Mouse (Mus musculus) CH12.LX (cell line): ENCODE measurements around the gene Adamtsl1. TPM values are rescaled to one million over a fixed set of nuclear protein-coding genes. Genes with fewer than 3 reads are reported as not detected.
A peak's percentile ranks its signal among the peaks of the same experiment; 100 is the strongest.

Source experiments
- DNase-seq: peaks from one replicate; pipeline ENCODE4 v3.0.0-alpha.2; 2013; ENCODE audit errors: extremely low read depth
- H3K27ac ChIP-seq: 2 replicates; pipeline ENCODE4 v1.5.1; 2012; ENCODE audit warnings: low read depth, mild to moderate bottlenecking, control low read depth, moderate library complexity; ENCODE audit not compliant: insufficient read depth
- H3K27me3 ChIP-seq: replicated peaks from 2 replicates; pipeline ENCODE3; 2012; ENCODE audit warnings: inconsistent platforms
- H3K36me3 ChIP-seq, 2 experiments: replicated peaks in 1 of 2; 2 replicates each; pipeline versions ENCODE3 to v1.6.1; 2012; ENCODE audit warnings: inconsistent platforms in 1 of 2, low read length in 1 of 2, mild to moderate bottlenecking in 1 of 2, mixed read lengths in 1 of 2, moderate library complexity in 1 of 2; ENCODE audit not compliant: control insufficient read depth in 1 of 2, insufficient read depth in 1 of 2
- H3K4me1 ChIP-seq, 2 experiments: 2 replicates each; pipeline ENCODE4 v1.6.1; 2012; ENCODE audit warnings: inconsistent platforms in 1 of 2, moderate library complexity in 1 of 2; ENCODE audit not compliant: insufficient read depth in 2 of 2, control insufficient read depth in 1 of 2
- H3K4me2 ChIP-seq: 2 replicates; pipeline ENCODE4 v1.6.1; 2012; ENCODE audit warnings: low read depth, mild to moderate bottlenecking, control low read depth; ENCODE audit not compliant: poor library complexity, insufficient read depth, severe bottlenecking
- H3K4me3 ChIP-seq, 3 experiments: fragments of 150-350 bp in 1 of 3; sonication (generic) in 1 of 3; replicated peaks in 1 of 3; 2 replicates each; pipeline versions ENCODE3 to v1.5.1; 2011 to 2012; ENCODE audit warnings: low read depth in 2 of 3, low read length in 2 of 3, mild to moderate bottlenecking in 2 of 3, moderate library complexity in 2 of 3, control low read depth in 1 of 3, improper control_type of control experiment in 1 of 3, inconsistent platforms in 1 of 3, mixed read lengths in 1 of 3; ENCODE audit not compliant: poor library complexity in 1 of 3
- H3K79me2 ChIP-seq: replicated peaks from 2 replicates; pipeline ENCODE4 v1.6.1; 2012; ENCODE audit warnings: mild to moderate bottlenecking, moderate library complexity; ENCODE audit not compliant: control insufficient read depth, poor library complexity, insufficient read depth, severe bottlenecking; ENCODE audit errors: extremely low read depth
- H3K9ac ChIP-seq: 2 replicates; pipeline ENCODE4 v1.6.1; 2012; ENCODE audit warnings: low read depth, mild to moderate bottlenecking, control low read depth, moderate library complexity; ENCODE audit not compliant: insufficient read depth
- H3K9me3 ChIP-seq: replicated peaks from 2 replicates; pipeline ENCODE3; 2012; ENCODE audit warnings: low read length, inconsistent platforms, mixed read lengths
- CHD1 ChIP-seq: IDR thresholded peaks from 2 replicates; pipeline ENCODE4 v1.6.1; 2012; ENCODE audit warnings: low read depth, low read length, improper control_type of control experiment, inconsistent platforms
- CHD2 ChIP-seq: IDR thresholded peaks from 2 replicates; pipeline ENCODE4 v1.6.1; 2011; ENCODE audit warnings: low read length, improper control_type of control experiment
- CTCF ChIP-seq, 2 experiments: IDR thresholded peaks in 1 of 2; conservative IDR thresholded peaks in 1 of 2; 2 replicates each; pipeline ENCODE4 v1.5.1; 2011 to 2012; ENCODE audit warnings: low read depth in 2 of 2, low read length in 2 of 2, improper control_type of control experiment in 1 of 2, inconsistent platforms in 1 of 2, mild to moderate bottlenecking in 1 of 2, moderate library complexity in 1 of 2
- ELF1 ChIP-seq: IDR thresholded peaks from 2 replicates; pipeline ENCODE4 v1.6.1; 2014; ENCODE audit warnings: low read depth, mild to moderate bottlenecking, inconsistent platforms, low read length, improper control_type of control experiment
- ETS1 ChIP-seq: conservative IDR thresholded peaks from 2 replicates; pipeline ENCODE4 v1.6.1; 2012; ENCODE audit warnings: low read depth, mild to moderate bottlenecking, inconsistent platforms, low read length, improper control_type of control experiment, moderate library complexity
- IRF4 ChIP-seq: IDR thresholded peaks from 2 replicates; pipeline ENCODE4 v1.6.1; 2014; ENCODE audit warnings: low read depth, mild to moderate bottlenecking, inconsistent platforms, low read length, improper control_type of control experiment
- JUN ChIP-seq: IDR thresholded peaks from 2 replicates; pipeline ENCODE4 v1.6.1; 2011; ENCODE audit warnings: low read depth, mild to moderate bottlenecking, low read length, improper control_type of control experiment, moderate library complexity; ENCODE audit not compliant: insufficient read depth
- JUND ChIP-seq: conservative IDR thresholded peaks from 2 replicates; pipeline ENCODE4 v1.6.1; 2011; ENCODE audit warnings: low read depth, low read length, improper control_type of control experiment
- KAT2A ChIP-seq: IDR thresholded peaks from 2 replicates; pipeline ENCODE4 v1.6.1; 2012; ENCODE audit warnings: low read length, improper control_type of control experiment, inconsistent platforms; ENCODE audit not compliant: insufficient replicate concordance
- MAX ChIP-seq: IDR thresholded peaks from 2 replicates; pipeline ENCODE4 v1.6.1; 2011; ENCODE audit warnings: low read length, improper control_type of control experiment
- MAZ ChIP-seq: IDR thresholded peaks from 2 replicates; pipeline ENCODE4 v1.6.1; 2012; ENCODE audit warnings: low read depth, mild to moderate bottlenecking, inconsistent platforms, low read length, improper control_type of control experiment, moderate library complexity
- MEF2A ChIP-seq: IDR thresholded peaks from 2 replicates; pipeline ENCODE4 v1.6.1; 2014; ENCODE audit warnings: low read depth, mild to moderate bottlenecking, inconsistent platforms, low read length, improper control_type of control experiment, borderline replicate concordance
- MYC ChIP-seq: IDR thresholded peaks from 2 replicates; pipeline ENCODE4 v1.6.1; 2011; ENCODE audit warnings: low read depth, mild to moderate bottlenecking, improper control_type of control experiment, low read length
- NRF1 ChIP-seq: IDR thresholded peaks from 2 replicates; pipeline ENCODE4 v1.6.1; 2014; ENCODE audit warnings: low read depth, mild to moderate bottlenecking, inconsistent platforms, low read length, improper control_type of control experiment, moderate library complexity
- POLR2A ChIP-seq: IDR thresholded peaks from 2 replicates; pipeline ENCODE4 v1.6.1; 2011; ENCODE audit warnings: low read depth, mild to moderate bottlenecking, improper control_type of control experiment, low read length
- SIN3A ChIP-seq: IDR thresholded peaks from 2 replicates; pipeline ENCODE4 v1.6.1; 2012; ENCODE audit warnings: low read length, improper control_type of control experiment, inconsistent platforms
- SMC3 ChIP-seq: IDR thresholded peaks from 2 replicates; pipeline ENCODE4 v1.6.1; 2011; ENCODE audit warnings: low read depth, low read length, improper control_type of control experiment
- TCF12 ChIP-seq: IDR thresholded peaks from 2 replicates; pipeline ENCODE4 v1.6.1; 2014; ENCODE audit warnings: low read depth, mild to moderate bottlenecking, inconsistent platforms, low read length, improper control_type of control experiment
- UBTF ChIP-seq: IDR thresholded peaks from 2 replicates; pipeline ENCODE4 v1.6.1; 2012; ENCODE audit warnings: low read depth, mild to moderate bottlenecking, inconsistent platforms, low read length, improper control_type of control experiment, moderate library complexity
- USF1 ChIP-seq: IDR thresholded peaks from 2 replicates; pipeline ENCODE4 v1.6.1; 2014; ENCODE audit warnings: low read depth, mild to moderate bottlenecking, inconsistent platforms, low read length, improper control_type of control experiment
- ZKSCAN1 ChIP-seq: IDR thresholded peaks from 2 replicates; pipeline ENCODE4 v1.6.1; 2012; ENCODE audit warnings: low read depth, inconsistent platforms, low read length, improper control_type of control experiment, borderline replicate concordance
- ZMIZ1 ChIP-seq: IDR thresholded peaks from 2 replicates; pipeline ENCODE4 v1.6.1; 2012; ENCODE audit warnings: low read depth, mild to moderate bottlenecking, inconsistent platforms, low read length, improper control_type of control experiment
- dilution Hi-C: fragments of 300-500 bp; cut with MboI; formaldehyde crosslinking; loops from 2 replicates; pipeline ENCODE4 v1.14.3; 2020; ENCODE audit warnings: low sequenced_read_pairs; ENCODE audit not compliant: extremely low pct_unique_long_range_greater_than_20kb, extremely low pct_ligation_motif_present
- in situ Hi-C: fragments of 300-500 bp; cut with MboI; formaldehyde crosslinking; loops from 3 replicates; pipeline ENCODE4 v1.14.3; 2019; ENCODE audit warnings: low sequenced_read_pairs, low pct_ligation_motif_present, low pct_unique_long_range_greater_than_20kb, mixed read lengths
- polyA plus RNA-seq: library from polyadenylated mRNA; unstranded; fragments of >175 nt; gene quantifications from 2 replicates; pipeline ENCODE4 v1.2.1, GENCODE M21; 2012; ENCODE audit warnings: low read depth; ENCODE audit not compliant: insufficient read length
- total RNA-seq, 2 experiments: library from RNA; depleted of rRNA; stranded (reverse); fragments of 300-350 nt in 1 of 2; fragments of >200 nt in 1 of 2; gene quantifications; 2 replicates each; pipeline ENCODE4 v1.2.3; 2012 to 2014

The Adamtsl1 gene
- total and polyA plus RNA-seq, 3 experiments, result not detected

DNA sequence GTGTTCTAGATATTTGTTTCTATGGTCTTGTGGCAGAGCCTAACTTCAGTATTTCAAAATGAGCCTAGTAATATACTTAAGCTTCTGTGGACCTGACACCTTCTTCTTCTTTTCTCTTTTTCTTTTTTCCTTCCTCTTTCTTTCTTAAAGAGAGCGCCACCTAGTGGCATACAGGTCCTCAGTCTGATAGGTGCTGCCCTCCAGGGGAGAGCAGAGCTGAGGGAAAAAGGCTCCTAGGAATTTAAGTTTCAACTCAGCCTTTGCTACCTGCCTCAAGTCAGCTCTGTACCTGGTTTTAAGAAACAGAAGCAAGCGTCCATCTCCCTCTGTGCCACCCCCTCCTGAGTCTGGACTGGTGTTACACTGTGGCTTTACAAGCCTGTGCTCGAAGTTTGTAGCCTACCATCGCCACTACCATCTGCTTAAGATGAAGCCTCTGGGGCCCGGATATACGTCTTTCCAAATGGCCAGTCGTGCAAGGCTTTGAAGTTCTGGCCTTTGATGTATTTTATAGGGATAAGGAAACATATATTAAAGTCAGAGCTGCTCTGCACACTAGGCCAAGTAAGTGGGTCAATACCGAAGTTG, 510.7 kb downstream of the Adamtsl1 start:
- peaks cover 26% of the 10 kb centered on the region for H3K9me3 ChIP-seq
- H3K4me1 ChIP-seq, result no peaks in the 10 kb centered on the region
- no peaks in the 10 kb centered on the region for H3K36me3 ChIP-seq
- H3K79me2 ChIP-seq, result no peaks in the 10 kb centered on the region
- H3K9ac ChIP-seq, result no peak overlapping the region
- TF ChIP-seq CTCF (conservative IDR thresholded peaks at IDR 0.05 in 1 of 2, IDR thresholded peaks at IDR 0.05 in 1 of 2; ENCODE audit: low read depth in 2 of 2, low read length in 2 of 2) (peak in 1 of 2 experiments; percentile 44; a peak in 2 of 4 replicates), JUN (no peak)
- TF ChIP-seq, all 38 proteins: peak for 1
- in situ Hi-C loops (no loop called here), dilution Hi-C loops (no loop called here)
- no peak overlapping the region for H3K4me2 ChIP-seq
- peak; percentile 6 for DNase-seq
- no peak overlapping the region for H3K27ac ChIP-seq
- H3K27me3 ChIP-seq, result no peaks in the 10 kb centered on the region
- H3K4me3 ChIP-seq, result no peak overlapping the region

DNA sequence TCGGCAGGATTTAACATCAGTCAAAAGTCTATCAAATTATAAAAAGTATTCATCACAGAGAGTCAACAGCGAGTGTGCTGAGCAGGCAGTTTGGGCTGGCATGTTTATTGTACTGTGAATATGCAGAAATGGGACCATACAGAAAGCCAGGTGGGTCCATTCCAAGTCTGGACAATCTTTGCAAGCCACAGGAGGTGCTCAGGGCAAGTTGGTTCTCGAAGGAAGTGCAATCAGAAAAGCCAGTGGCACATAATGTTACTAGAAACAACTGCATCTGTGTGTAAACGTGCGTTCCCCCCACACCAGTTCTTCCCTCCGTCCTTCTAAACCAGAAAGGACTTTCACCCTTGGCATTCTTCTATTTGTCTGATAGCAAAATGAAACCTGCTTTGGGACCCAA, 515.5 kb downstream of the Adamtsl1 start:
- no peaks in the 10 kb centered on the region for H3K79me2 ChIP-seq
- no peak overlapping the region for H3K4me2 ChIP-seq
- no peaks in the 10 kb centered on the region for H3K36me3 ChIP-seq
- H3K9me3 ChIP-seq, result peaks cover 20% of the 10 kb centered on the region
- H3K27me3 ChIP-seq, result no peaks in the 10 kb centered on the region
- no peak overlapping the region for H3K27ac ChIP-seq
- TF ChIP-seq MAZ, result no peak
- no peak for TF ChIP-seq POLR2A
- H3K4me1 ChIP-seq, result no peaks in the 10 kb centered on the region
- DNase-seq, result no peak
- no peak overlapping the region for H3K4me3 ChIP-seq
- H3K9ac ChIP-seq, result no peak overlapping the region
- in situ Hi-C loops (no loop called here), dilution Hi-C loops (no loop called here)

DNA sequence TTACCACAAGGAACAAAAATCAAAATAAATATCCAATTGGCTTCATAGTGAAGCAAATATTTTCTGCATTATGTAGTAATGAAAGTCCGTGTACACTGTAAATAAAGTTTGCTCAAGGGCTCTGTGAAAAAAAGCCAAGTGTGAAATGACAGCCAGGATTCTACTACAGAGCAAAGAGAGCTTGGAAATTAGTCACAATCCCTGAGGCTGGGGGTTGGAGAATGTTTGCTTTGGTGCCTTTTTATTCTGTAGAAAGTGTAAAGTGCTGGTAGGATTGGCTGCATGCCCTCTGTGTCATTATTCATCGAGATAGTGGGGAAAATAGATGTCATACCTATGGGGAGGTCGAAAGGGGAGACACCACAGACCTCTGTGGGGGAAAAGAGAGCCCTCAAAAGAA, 516.2 kb downstream of the Adamtsl1 start:
- H3K27me3 ChIP-seq, result no peaks in the 10 kb centered on the region
- H3K27ac ChIP-seq, result no peak overlapping the region
- no peak for DNase-seq
- TF ChIP-seq TCF12, result no peak
- no peak for TF ChIP-seq CHD2
- no peak for TF ChIP-seq CHD1
- no peak for TF ChIP-seq ELF1
- TF ChIP-seq ETS1, result no peak
- TF ChIP-seq NRF1, result no peak
- no peak for TF ChIP-seq ZMIZ1
- TF ChIP-seq ZKSCAN1, result no peak
- no peak for TF ChIP-seq MAZ
- TF ChIP-seq MEF2A, result no peak
- TF ChIP-seq IRF4, result no peak
- TF ChIP-seq SMC3, result no peak
- no peak for TF ChIP-seq KAT2A
- no peak for TF ChIP-seq SIN3A
- TF ChIP-seq MYC, result no peak
- TF ChIP-seq CTCF (conservative IDR thresholded peaks at IDR 0.05 in 1 of 2, IDR thresholded peaks at IDR 0.05 in 1 of 2; ENCODE audit: low read depth in 2 of 2, low read length in 2 of 2), result no peak
- TF ChIP-seq JUND, result no peak
- no peak for TF ChIP-seq UBTF
- no peak for TF ChIP-seq USF1
- TF ChIP-seq MAX, result no peak
- no peak overlapping the region for H3K4me3 ChIP-seq
- dilution Hi-C loops, result no loop called here
- H3K9me3 ChIP-seq, result peaks cover 17% of the 10 kb centered on the region
- H3K79me2 ChIP-seq, result no peaks in the 10 kb centered on the region
- H3K4me2 ChIP-seq, result no peak overlapping the region
- no peaks in the 10 kb centered on the region for H3K36me3 ChIP-seq
- H3K4me1 ChIP-seq, result no peaks in the 10 kb centered on the region
- in situ Hi-C loops, result no loop called here
- H3K9ac ChIP-seq, result no peak overlapping the region
